Mouse (Mus musculus): Measurements from ENCODE around the gene Fndc11. TPM values are rescaled to one million over a fixed set of nuclear protein-coding genes. Genes with fewer than 3 reads are reported as not detected.

The Fndc11 gene
- total RNA-seq, 2 experiments from 2014 or later, result not detected

Other genes with a start within 250 kb of the Fndc11 start
- gene Col20a1, start 233.5 kb upstream of the Fndc11 start, total RNA-seq (2021), result 1 to 10 TPM; 2.3 to 2.9 TPM
- gene Chrna4, start 176.5 kb upstream of the Fndc11 start, total RNA-seq (2021), result under 1 TPM in 1 of 2 experiments, not detected in 1; 0.54 TPM
- gene Kcnq2, start 84.7 kb upstream of the Fndc11 start, total RNA-seq (2021), result not detected
- gene Eef1a2, start 63.0 kb upstream of the Fndc11 start, total RNA-seq (2021), result 1,000 to 10,000 TPM; 1,917 to 2,157 TPM
- 10 to 100 TPM; 44.4 to 49.5 TPM for gene Ppdpf, start 32.8 kb upstream of the Fndc11 start, total RNA-seq (2021)
- gene Ptk6, start 17.2 kb upstream of the Fndc11 start, total RNA-seq (2021), result not detected
- under 1 TPM; 0.20 to 0.24 TPM for gene Srms, start 6.8 kb upstream of the Fndc11 start, total RNA-seq (2021)
- gene Helz2, start 22.0 kb downstream of the Fndc11 start, total RNA-seq (2021), result 1 to 10 TPM; 2.5 to 3.4 TPM
- 1 to 10 TPM; 6.1 to 6.3 TPM for gene Gmeb2, start 68.0 kb downstream of the Fndc11 start, total RNA-seq (2021)
- under 1 TPM in 1 of 2 experiments, not detected in 1; 0.32 TPM for gene Stmn3, start 94.5 kb downstream of the Fndc11 start, total RNA-seq (2021)
- 10 to 100 TPM in 1 of 2 experiments, 1 to 10 TPM in 1; 9.9 to 14.9 TPM for gene Rtel1, start 99.7 kb downstream of the Fndc11 start, total RNA-seq (2021)
- gene Zgpat, start 144.9 kb downstream of the Fndc11 start, total RNA-seq (2021), result 10 to 100 TPM; 12.8 to 13.1 TPM
- gene Arfrp1, start 145.4 kb downstream of the Fndc11 start, total RNA-seq (2021), result 10 to 100 TPM; 25.0 to 29.3 TPM
- gene Lime1, start 160.1 kb downstream of the Fndc11 start, total RNA-seq (2021), result 1 to 10 TPM; 4.2 to 5.5 TPM
- gene Zbtb46, start 239.4 kb downstream of the Fndc11 start, total RNA-seq (2021), result 1 to 10 TPM; 3.5 TPM

Data from gastrocnemius, postnatal 25 days (tissue).